Mouse (Mus musculus) brain, adult 2 months (tissue): ENCODE measurements around the gene Pklr.

Experiments used
- DNase-seq: peaks from one replicate; pipeline ENCODE4 v3.0.0; 2011; ENCODE audit warnings: low read depth, low spot score

The Pklr gene

GRCm38 (mm10) chr3:89135958-89136357, at the start of gene Pklr:
Gene Pklr, plus strand, starts transcription at chr3:89136142.
- no peak for DNase-seq

- peak; percentile 85 for DNase-seq
Measured at GRCm38 (mm10) chr3:89087338-89088110, 48.4 kb upstream of the Pklr start.

GRCm38 (mm10) chr3:89088974-89089373, 47.0 kb upstream of the Pklr start:
- DNase-seq: no peak

GRCm38 (mm10) chr3:89089882-89090591, 45.9 kb upstream of the Pklr start:
- peak; percentile 97 for DNase-seq

GRCm38 (mm10) chr3:89090694-89091655, 45.0 kb upstream of the Pklr start:
- peak; percentile 90 for DNase-seq

GRCm38 (mm10) chr3:89091811-89092508, 44.0 kb upstream of the Pklr start:
- peak; percentile 29 for DNase-seq

GRCm38 (mm10) chr3:89092509-89093090, 43.3 kb upstream of the Pklr start:
- peak; percentile 41 for DNase-seq

GRCm38 (mm10) chr3:89093175-89093574, 42.8 kb upstream of the Pklr start, which contains the start of gene Rusc1:
Gene Rusc1, minus strand, starts transcription at chr3:89093311.
- peak; percentile 97 for DNase-seq

- DNase-seq: no peak
Measured at GRCm38 (mm10) chr3:89094021-89094420, 41.9 kb upstream of the Pklr start.

- DNase-seq: no peak
Measured at GRCm38 (mm10) chr3:89100811-89101210, 35.1 kb upstream of the Pklr start, which contains the start of gene Gm43738. Gene Gm43738, minus strand, starts transcription at chr3:89101099.

- no peak for DNase-seq
Measured at GRCm38 (mm10) chr3:89101459-89101811, 34.5 kb upstream of the Pklr start.

GRCm38 (mm10) chr3:89101812-89102494, 34.0 kb upstream of the Pklr start, which contains the start of gene Fdps:
Gene Fdps, minus strand, starts transcription at chr3:89101959.
- DNase-seq: peak; percentile 100

- DNase-seq: no peak
Measured at GRCm38 (mm10) chr3:89102495-89103290, 33.2 kb upstream of the Pklr start.

- no peak for DNase-seq
Measured at GRCm38 (mm10) chr3:89103291-89103595, 32.7 kb upstream of the Pklr start.

GRCm38 (mm10) chr3:89106881-89107280, 29.1 kb upstream of the Pklr start:
- DNase-seq: no peak

- DNase-seq: no peak
Measured at GRCm38 (mm10) chr3:89107545-89107944, 28.4 kb upstream of the Pklr start.

GRCm38 (mm10) chr3:89108146-89108545, 27.8 kb upstream of the Pklr start:
- DNase-seq: no peak

GRCm38 (mm10) chr3:89113058-89113457, 22.9 kb upstream of the Pklr start:
- no peak for DNase-seq

GRCm38 (mm10) chr3:89115522-89115921, 20.4 kb upstream of the Pklr start:
- peak; percentile 74 for DNase-seq
